Mouse (Mus musculus) stomach, embryonic 15.5 days (tissue): ENCODE measurements around the gene Nfkbiz. TPM values are rescaled to one million over a fixed set of nuclear protein-coding genes. Genes with fewer than 3 reads are reported as not detected.
"Not testable (repeated sequence)": the region's sequence is repeated elsewhere in the genome, so short reads cannot be mapped to it uniquely, and the experiment has no call there.

ENCODE experiments used
- ATAC-seq: fragments of 200-750 bp; cut with Nextera tagmentation; 2 replicates; pipeline ENCODE4 v1.8.0; 2017; ENCODE audit warnings: low read depth, moderate number of reproducible peaks, moderate TSS enrichment; ENCODE audit not compliant: insufficient read depth, low FRiP score
- H3K27ac ChIP-seq: fragments of 300-500 bp; sonication (generic); 2 replicates; pipeline ENCODE4 v1.5.1; 2015; ENCODE audit warnings: mild to moderate bottlenecking, inconsistent platforms
- H3K27me3 ChIP-seq: fragments of 300-500 bp; sonication (generic); replicated peaks from 2 replicates; pipeline ENCODE4 v1.6.1; 2015; ENCODE audit warnings: inconsistent platforms
- H3K36me3 ChIP-seq: fragments of 300-500 bp; sonication (generic); 2 replicates; pipeline ENCODE4 v1.6.1; 2015; ENCODE audit warnings: inconsistent platforms
- H3K4me1 ChIP-seq: fragments of 300-500 bp; sonication (generic); 2 replicates; pipeline ENCODE4 v1.6.1; 2015; ENCODE audit warnings: inconsistent platforms
- H3K4me2 ChIP-seq: fragments of 300-500 bp; sonication (generic); 2 replicates; pipeline ENCODE4 v1.6.1; 2015; ENCODE audit warnings: mild to moderate bottlenecking, inconsistent platforms
- H3K4me3 ChIP-seq: fragments of 300-500 bp; sonication (generic); replicated peaks from 2 replicates; pipeline ENCODE4 v1.5.1; 2015; ENCODE audit warnings: inconsistent platforms
- H3K9ac ChIP-seq: fragments of 300-500 bp; sonication (generic); 2 replicates; pipeline ENCODE4 v1.6.1; 2015; ENCODE audit warnings: inconsistent platforms
- H3K9me3 ChIP-seq: fragments of 300-500 bp; sonication (generic); 2 replicates; pipeline ENCODE4 v1.6.1; 2016; ENCODE audit warnings: inconsistent platforms
- WGBS: fragments of 180-500 bp; shearing (Covaris S2); methylation state at CpG from one replicate; pipeline ENCODE4 v1.1.7; 2015; 5-methylcytosine and 5-hydroxymethylcytosine counted together
- polyA plus RNA-seq: library from polyadenylated mRNA; unstranded; fragments of >200 nt; fragmentation: Nextera tagmentation; extraction: Ambion mirVana; gene quantifications from 2 replicates; pipeline ENCODE4 v1.2.1, GENCODE M21; 2015

Nfkbiz gene
- polyA plus RNA-seq, 1 experiment from 2014 or later, result 8.1 TPM

DNA sequence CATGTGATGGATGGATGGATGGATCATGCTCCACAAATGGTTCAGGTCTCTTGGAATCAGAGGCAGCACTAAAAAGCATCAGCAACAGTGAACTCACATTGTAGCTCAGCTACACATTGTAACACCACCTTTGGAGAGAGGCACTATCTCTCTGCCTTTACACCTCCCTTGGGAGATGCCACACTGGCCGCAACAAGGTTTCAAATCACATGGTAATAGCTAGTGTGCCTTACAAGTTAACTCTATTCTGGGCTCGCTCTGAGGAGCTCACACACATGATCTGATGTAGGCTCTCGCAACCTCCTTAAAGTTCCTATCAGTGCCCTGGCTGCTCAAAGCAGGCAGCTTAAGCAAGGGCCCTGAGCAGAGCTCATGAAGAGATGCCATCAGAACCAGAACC is 11.8 kb upstream of the Nfkbiz start:
- no peak overlapping the region for H3K4me3 ChIP-seq
- no peak overlapping the region for H3K4me2 ChIP-seq
- no peaks in the 10 kb centered on the region for H3K4me1 ChIP-seq
- ATAC-seq, result no peak
- no peaks in the 10 kb centered on the region for H3K9me3 ChIP-seq
- no peaks in the 10 kb centered on the region for H3K36me3 ChIP-seq
- no peak overlapping the region for H3K27ac ChIP-seq
- no peaks in the 10 kb centered on the region for H3K27me3 ChIP-seq
- WGBS, result 87% methylated on average over 3 of the region's 3 CpGs
- H3K9ac ChIP-seq, result no peak overlapping the region

DNA sequence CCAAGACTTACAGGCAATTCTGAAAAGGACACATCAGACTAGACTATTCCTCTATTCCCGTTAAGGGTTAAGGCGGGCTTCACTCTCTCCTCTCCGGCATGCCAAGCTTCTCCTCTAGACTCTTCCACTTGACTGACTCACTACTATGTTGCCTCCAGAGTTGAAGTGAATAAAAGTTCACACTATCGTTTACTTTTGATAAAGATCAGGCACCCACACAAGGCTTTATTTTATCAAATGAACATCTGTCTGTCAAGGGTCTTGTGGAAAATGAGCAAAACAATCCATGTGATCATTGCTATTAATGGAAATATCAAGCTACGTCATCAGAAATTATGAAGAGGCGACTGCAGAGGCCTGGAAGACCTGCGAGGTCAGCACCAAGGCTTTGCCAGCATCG is 9.0 kb upstream of the Nfkbiz start:
- Histone ChIP-seq H3K4me3 (no peak overlapping the region), H3K9me3 (no peaks in the 10 kb centered on the region), H3K4me1 (no peaks in the 10 kb centered on the region), H3K36me3 (no peaks in the 10 kb centered on the region; the same call in 1 of the 2 replicates), H3K27ac (no peak overlapping the region), H3K4me2 (no peak overlapping the region), H3K27me3 (no peaks in the 10 kb centered on the region), H3K9ac (no peak overlapping the region)
- 78% methylated on average over 8 of the region's 8 CpGs for WGBS
- no peak for ATAC-seq

DNA sequence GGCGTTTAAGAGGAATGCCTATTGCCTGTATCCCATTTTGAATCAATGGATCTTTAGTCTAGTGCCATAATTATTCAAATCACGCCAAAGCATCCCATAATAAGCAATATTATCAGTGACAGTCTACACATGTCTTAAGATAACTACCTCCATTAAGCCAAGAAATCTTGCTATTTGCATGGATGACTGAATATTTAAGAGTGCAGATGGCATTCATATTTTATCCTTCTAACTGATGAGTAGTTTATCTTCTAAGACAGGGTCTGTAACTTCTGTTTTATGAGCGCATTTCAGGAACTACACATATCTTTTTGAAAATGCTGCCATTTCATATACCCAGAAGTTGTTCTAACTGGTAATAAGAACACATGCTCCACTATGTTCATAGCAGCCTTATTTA is 6.1 kb upstream of the Nfkbiz start:
- H3K36me3 ChIP-seq, result no peaks in the 10 kb centered on the region; the same call in 1 of the 2 replicates
- H3K4me3 ChIP-seq, result no peak overlapping the region
- 87% methylated on average over 3 of the region's 3 CpGs for WGBS
- H3K9ac ChIP-seq, result no peak overlapping the region
- H3K9me3 ChIP-seq, result no peaks in the 10 kb centered on the region
- H3K27ac ChIP-seq, result no peak overlapping the region
- H3K4me2 ChIP-seq, result no peak overlapping the region
- ATAC-seq, result no peak
- H3K4me1 ChIP-seq, result no peaks in the 10 kb centered on the region
- no peaks in the 10 kb centered on the region for H3K27me3 ChIP-seq

DNA sequence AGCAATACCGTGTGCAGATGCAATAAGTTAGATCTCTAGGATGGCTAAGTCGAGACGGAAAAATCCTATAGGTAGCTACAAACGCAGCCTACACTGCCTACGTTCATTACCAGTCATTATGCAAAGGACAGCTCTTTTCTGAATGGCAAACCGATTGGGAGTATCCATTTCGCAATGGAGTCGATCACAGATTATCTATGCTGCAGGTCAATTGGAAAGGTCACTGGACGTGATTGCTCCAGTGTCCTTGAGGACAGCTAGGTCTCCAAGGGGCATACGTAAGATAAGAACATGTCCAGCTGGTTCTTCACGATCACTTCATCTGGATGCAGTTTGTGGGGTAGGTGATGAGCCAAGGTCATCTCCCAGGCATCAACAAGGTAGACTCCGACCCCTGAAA is 5.2 kb upstream of the Nfkbiz start:
- Histone ChIP-seq H3K9ac (no peak overlapping the region), H3K27me3 (no peaks in the 10 kb centered on the region), H3K36me3 (no peaks in the 10 kb centered on the region; the same call in 1 of the 2 replicates), H3K4me3 (no peak overlapping the region), H3K4me2 (no peak overlapping the region), H3K4me1 (no peaks in the 10 kb centered on the region), H3K27ac (no peak overlapping the region), H3K9me3 (no peaks in the 10 kb centered on the region)
- 90% methylated on average over 12 of the region's 12 CpGs for WGBS
- no peak for ATAC-seq

DNA sequence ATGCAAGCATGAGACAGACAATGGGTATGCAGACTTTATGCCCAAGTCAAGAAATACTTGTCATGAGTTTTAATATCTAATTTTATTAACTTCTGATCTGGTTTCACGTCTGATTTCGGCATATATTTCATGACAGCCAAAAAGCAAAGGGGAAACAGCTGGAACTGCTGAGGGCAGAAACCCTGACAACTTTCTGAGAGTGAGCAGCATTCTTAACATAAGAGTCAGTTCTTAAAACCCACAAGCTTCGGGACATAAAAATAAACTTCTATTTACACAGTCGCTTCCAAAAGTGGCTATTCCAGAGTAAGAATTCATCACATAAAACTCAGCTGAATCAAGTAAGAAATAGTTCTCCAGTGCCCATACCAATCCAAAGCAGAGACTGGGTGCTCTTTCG is 4.4 kb upstream of the Nfkbiz start:
- no peak overlapping the region for H3K9ac ChIP-seq
- 75% methylated on average over 5 of the region's 5 CpGs for WGBS
- no peaks in the 10 kb centered on the region for H3K27me3 ChIP-seq
- no peak overlapping the region for H3K4me2 ChIP-seq
- H3K9me3 ChIP-seq, result no peaks in the 10 kb centered on the region
- H3K4me1 ChIP-seq, result no peaks in the 10 kb centered on the region
- no peak overlapping the region for H3K4me3 ChIP-seq
- no peak for ATAC-seq
- no peaks in the 10 kb centered on the region; the same call in 1 of the 2 replicates for H3K36me3 ChIP-seq
- no peak overlapping the region for H3K27ac ChIP-seq

DNA sequence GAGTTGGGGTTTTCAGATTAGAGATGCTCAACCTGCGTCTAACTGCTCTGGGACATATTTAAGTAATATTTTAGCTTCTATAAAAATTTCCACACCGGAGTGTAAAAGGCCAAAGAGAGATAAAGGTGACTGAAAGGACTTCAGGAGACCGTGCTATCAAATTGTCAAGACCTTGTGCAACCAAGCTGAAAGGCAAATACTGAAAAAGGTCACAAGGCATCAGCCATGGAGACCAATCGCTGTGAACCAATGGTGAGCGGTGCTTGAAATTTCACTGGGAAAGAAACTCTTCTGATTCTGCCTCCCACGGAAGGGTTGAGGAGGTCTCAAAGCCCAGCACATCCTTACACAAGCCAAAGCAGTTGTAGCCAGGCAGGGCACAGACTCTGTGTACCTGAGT is 2.8 kb upstream of the Nfkbiz start:
- no peaks in the 10 kb centered on the region for H3K9me3 ChIP-seq
- no peak overlapping the region for H3K9ac ChIP-seq
- no peak for ATAC-seq
- H3K27me3 ChIP-seq, result no peaks in the 10 kb centered on the region
- H3K27ac ChIP-seq, result no peak overlapping the region
- no peaks in the 10 kb centered on the region; the same call in 1 of the 2 replicates for H3K36me3 ChIP-seq
- no peaks in the 10 kb centered on the region for H3K4me1 ChIP-seq
- no peak overlapping the region for H3K4me2 ChIP-seq
- no peak overlapping the region for H3K4me3 ChIP-seq
- WGBS, result 86% methylated on average over 6 of the region's 6 CpGs

DNA sequence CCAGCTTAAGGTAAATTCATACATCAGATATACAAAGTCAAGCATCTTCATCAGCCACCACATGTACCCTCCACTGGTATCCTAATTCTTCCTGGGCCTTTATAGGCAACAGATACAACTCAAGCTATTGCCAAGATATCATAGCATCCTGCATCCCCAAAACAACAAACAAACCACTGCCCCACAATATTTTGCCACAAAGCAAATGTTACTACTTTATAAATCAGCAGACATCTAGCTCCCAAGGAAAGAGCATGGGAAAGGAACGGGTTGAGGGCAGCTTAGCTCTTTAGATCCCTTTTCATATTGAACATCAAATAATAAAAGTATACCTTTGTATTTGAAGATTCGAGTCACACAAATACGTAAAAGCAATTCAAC is 580 bp downstream of the Nfkbiz start:
- ATAC-seq, result no peak
- Histone ChIP-seq H3K9me3 (no peaks in the 10 kb centered on the region), H3K9ac (peak overlapping the region; percentile 56; the same call in 1 of the 2 replicates), H3K4me3 (peak overlapping the region; percentile 55), H3K36me3 (no peaks in the 10 kb centered on the region), H3K4me2 (peak overlapping the region; percentile 66), H3K27ac (peak overlapping the region; percentile 86; the same call in 1 of the 2 replicates), H3K4me1 (no peaks in the 10 kb centered on the region), H3K27me3 (no peaks in the 10 kb centered on the region)
- 5% methylated on average over 3 of the region's 3 CpGs for WGBS

DNA sequence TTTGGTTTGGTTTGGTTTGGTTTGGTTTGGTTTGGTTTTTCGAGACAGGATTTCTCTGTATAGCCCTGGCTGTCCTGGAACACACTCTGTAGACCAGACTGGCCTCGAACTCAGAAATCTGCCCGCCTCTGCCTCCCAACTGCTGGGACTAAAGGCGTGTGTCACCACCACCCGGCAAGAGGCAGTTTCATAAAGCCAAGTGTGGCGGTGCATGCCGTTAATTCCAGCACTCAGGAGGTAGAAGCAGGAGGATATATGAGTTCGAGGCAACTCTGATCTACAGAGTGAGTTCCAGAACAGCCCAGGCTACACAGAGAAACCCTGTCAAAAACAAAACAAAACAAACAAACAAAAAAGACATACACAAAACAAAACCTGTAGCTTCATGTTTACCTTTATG is 1.0 kb downstream of the Nfkbiz start:
- WGBS, result 92% methylated on average over 8 of the region's 8 CpGs
- peak overlapping the region; percentile 66 for H3K4me2 ChIP-seq
- H3K9me3 ChIP-seq, H3K27ac ChIP-seq, H3K9ac ChIP-seq, H3K4me1 ChIP-seq, H3K27me3 ChIP-seq, H3K36me3 ChIP-seq, ATAC-seq, H3K4me3 ChIP-seq: not testable (repeated sequence)

DNA sequence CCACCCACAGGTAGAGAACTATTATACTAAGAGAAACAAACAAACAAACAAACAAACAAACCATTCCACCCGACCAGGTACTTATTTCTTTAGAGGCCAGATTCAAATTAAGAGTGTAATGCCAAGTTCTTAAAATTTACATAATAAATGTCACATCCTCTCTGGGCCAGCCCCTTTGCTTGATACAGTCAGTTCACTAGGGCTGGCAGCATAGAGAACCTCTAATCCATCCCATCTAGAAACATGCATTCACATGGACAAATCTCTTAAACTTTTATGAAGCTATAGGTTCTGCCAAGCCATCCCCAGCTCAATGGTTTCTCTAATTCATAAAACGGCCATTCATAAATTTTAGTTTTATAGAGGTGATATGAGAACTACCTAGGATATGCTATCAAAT is 1.5 kb downstream of the Nfkbiz start:
- Histone ChIP-seq H3K27ac (no peak overlapping the region), H3K9ac (no peak overlapping the region), H3K4me2 (no peak overlapping the region), H3K27me3 (no peaks in the 10 kb centered on the region), H3K4me1 (no peaks in the 10 kb centered on the region), H3K36me3 (no peaks in the 10 kb centered on the region), H3K4me3 (no peak overlapping the region), H3K9me3 (no peaks in the 10 kb centered on the region)
- ATAC-seq, result no peak
- 74% methylated on average over 2 of the region's 2 CpGs for WGBS

DNA sequence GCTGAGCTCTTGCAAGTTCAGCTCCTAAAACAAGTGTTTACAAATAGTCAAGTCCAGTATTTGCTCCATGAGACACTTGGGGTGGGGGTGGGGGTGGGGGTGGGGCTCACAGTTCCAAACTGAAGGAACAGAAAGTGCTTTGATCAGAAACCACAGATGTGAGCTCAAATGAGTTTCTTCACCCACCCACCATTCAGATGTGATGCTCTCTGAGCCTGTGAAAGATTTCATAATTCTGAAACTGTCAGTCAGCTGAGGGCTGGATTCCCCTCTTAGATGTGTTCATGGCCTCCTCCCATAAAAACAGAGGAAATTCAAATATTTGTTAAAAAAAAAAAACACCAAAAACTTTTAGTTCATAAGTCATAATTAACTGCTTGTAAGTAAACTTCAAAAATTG is 2.9 kb downstream of the Nfkbiz start:
- ATAC-seq, result no peak
- no peaks in the 10 kb centered on the region for H3K4me1 ChIP-seq
- no peak overlapping the region for H3K9ac ChIP-seq
- no peak overlapping the region for H3K4me3 ChIP-seq
- H3K36me3 ChIP-seq, result no peaks in the 10 kb centered on the region
- H3K27me3 ChIP-seq, result no peaks in the 10 kb centered on the region
- H3K4me2 ChIP-seq, result no peak overlapping the region
- no peak overlapping the region for H3K27ac ChIP-seq
- no peaks in the 10 kb centered on the region for H3K9me3 ChIP-seq

DNA sequence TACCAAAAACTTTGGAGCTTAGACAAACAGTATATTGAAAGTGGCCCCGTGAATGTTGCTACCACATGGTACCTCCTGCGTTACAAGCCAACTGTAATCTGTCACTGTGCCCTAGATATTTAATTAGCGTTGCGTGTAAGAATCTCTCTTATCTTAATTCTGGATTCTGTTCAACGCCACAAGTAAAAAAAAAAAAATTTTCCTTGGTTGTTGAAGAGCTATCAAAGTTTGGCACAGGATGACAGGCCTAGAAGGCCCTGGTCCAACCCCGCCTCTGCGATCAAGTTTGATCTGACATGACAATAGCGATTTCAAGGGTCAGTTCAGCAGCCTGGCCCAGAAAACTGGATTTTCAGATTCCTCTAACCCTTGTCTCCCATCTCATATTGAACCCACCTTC is 6.1 kb downstream of the Nfkbiz start:
- no peak for ATAC-seq
- Histone ChIP-seq H3K4me1 (no peaks in the 10 kb centered on the region), H3K9me3 (no peaks in the 10 kb centered on the region), H3K4me2 (no peak overlapping the region), H3K36me3 (no peaks in the 10 kb centered on the region), H3K4me3 (no peak overlapping the region), H3K9ac (no peak overlapping the region), H3K27ac (no peak overlapping the region), H3K27me3 (no peaks in the 10 kb centered on the region)
- WGBS, result 92% methylated on average over 8 of the region's 8 CpGs

DNA sequence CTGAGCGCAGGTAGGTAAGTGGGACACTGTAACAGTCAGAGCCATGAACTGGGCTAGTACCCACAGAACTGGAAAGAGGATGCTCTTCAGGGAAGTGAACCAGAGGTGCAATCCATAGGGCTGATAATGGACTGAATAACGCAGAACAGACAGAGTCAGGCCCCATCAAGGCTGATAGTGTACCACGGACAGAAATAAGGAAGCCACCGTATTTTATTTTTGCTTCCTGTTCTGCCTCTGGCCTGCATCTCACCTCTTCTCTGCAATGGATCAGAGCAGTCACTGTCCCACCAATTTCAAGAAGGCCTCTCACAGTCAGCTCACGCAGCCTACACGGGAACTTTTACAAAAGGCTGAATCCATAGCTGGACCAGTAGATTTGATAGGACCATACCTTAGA is 6.7 kb downstream of the Nfkbiz start:
- 91% methylated on average over 6 of the region's 6 CpGs for WGBS
- Histone ChIP-seq H3K4me3 (no peak overlapping the region), H3K9ac (no peak overlapping the region), H3K27ac (no peak overlapping the region), H3K36me3 (no peaks in the 10 kb centered on the region), H3K4me2 (no peak overlapping the region), H3K9me3 (no peaks in the 10 kb centered on the region), H3K27me3 (no peaks in the 10 kb centered on the region), H3K4me1 (no peaks in the 10 kb centered on the region)
- ATAC-seq, result no peak

DNA sequence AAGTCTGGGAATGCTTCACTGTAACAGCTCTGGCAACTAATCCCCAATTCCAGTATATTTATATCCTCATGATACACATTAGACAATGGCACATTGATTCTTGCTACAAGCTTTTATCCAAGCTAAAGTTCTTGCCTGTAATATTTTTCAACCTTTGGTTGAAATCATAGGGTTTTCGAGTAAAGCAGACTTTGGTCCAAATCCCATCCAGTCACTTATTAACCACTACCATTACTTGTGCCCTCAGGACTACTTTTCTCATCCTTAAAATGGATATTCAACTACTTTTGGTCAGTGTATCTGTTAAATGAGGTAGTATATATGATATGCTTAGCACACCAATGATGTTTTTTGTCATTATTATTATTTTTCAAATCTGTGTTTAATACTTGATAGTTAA is 7.2 kb downstream of the Nfkbiz start:
- Histone ChIP-seq H3K27me3 (no peaks in the 10 kb centered on the region), H3K27ac (no peak overlapping the region), H3K4me2 (no peak overlapping the region), H3K4me3 (no peak overlapping the region), H3K36me3 (no peaks in the 10 kb centered on the region), H3K9ac (no peak overlapping the region), H3K9me3 (no peaks in the 10 kb centered on the region), H3K4me1 (no peaks in the 10 kb centered on the region)
- ATAC-seq, result no peak
- 72% methylated on average over 1 of the region's 1 CpGs for WGBS
